Mouse (Mus musculus) intestine, postnatal 0 days (tissue): ENCODE results near the gene Cyb561d1. TPM values are rescaled to one million over a fixed set of nuclear protein-coding genes. Genes with fewer than 3 reads are reported as not detected.
A peak's percentile ranks its signal among the peaks of the same experiment; 100 is the strongest.

Experiments
- ATAC-seq: fragments of 200-750 bp; cut with Nextera tagmentation; 2 replicates; pipeline ENCODE4 v1.8.0; 2017; ENCODE audit warnings: mild to moderate bottlenecking, moderate TSS enrichment, moderate library complexity
- H3K27ac ChIP-seq: fragments of 300-500 bp; sonication (generic); 2 replicates; pipeline ENCODE4 v1.5.1; 2014; ENCODE audit warnings: mild to moderate bottlenecking, low read depth, low read length, moderate library complexity
- H3K27me3 ChIP-seq: fragments of 300-500 bp; sonication (generic); replicated peaks from 2 replicates; pipeline ENCODE4 v1.6.1; 2014; ENCODE audit warnings: low read length, mixed read lengths; ENCODE audit not compliant: control insufficient read depth, insufficient read depth
- H3K36me3 ChIP-seq: fragments of 300-500 bp; sonication (generic); 2 replicates; pipeline ENCODE4 v1.6.1; 2014; ENCODE audit warnings: mild to moderate bottlenecking, moderate library complexity; ENCODE audit not compliant: control insufficient read depth, insufficient read depth
- H3K4me1 ChIP-seq: fragments of 300-500 bp; sonication (generic); replicated peaks from 2 replicates; pipeline ENCODE4 v1.6.1; 2014; ENCODE audit warnings: antibody characterized with exemption, low read length, mixed read lengths; ENCODE audit not compliant: control insufficient read depth, insufficient read depth
- H3K4me2 ChIP-seq: fragments of 300-500 bp; sonication (generic); replicated peaks from 2 replicates; pipeline ENCODE4 v1.6.1; 2014; ENCODE audit warnings: low read depth, mild to moderate bottlenecking, moderate library complexity
- H3K4me3 ChIP-seq: fragments of 300-500 bp; sonication (generic); 2 replicates; pipeline ENCODE4 v1.5.1; 2014; ENCODE audit warnings: low read depth, low read length
- H3K9ac ChIP-seq: fragments of 300-500 bp; sonication (generic); 2 replicates; pipeline ENCODE4 v1.6.1; 2014; ENCODE audit warnings: mild to moderate bottlenecking, low read depth, low read length
- H3K9me3 ChIP-seq: fragments of 300-500 bp; sonication (generic); 2 replicates; pipeline ENCODE4 v1.6.1; 2016; ENCODE audit warnings: mixed run types; ENCODE audit not compliant: control insufficient read depth
- CTCF ChIP-seq: sonication (generic); IDR thresholded peaks from 2 replicates; pipeline ENCODE4 v1.5.1; 2016; ENCODE audit warnings: low read depth, mild to moderate bottlenecking, control low read depth, antibody characterized with exemption, moderate library complexity
- whole genome bisulfite sequencing: fragments of 180-500 bp; shearing (Covaris S2); extraction: QIAGEN DNeasy Blood & Tissue Kit; methylation state at CpG from one replicate; pipeline ENCODE4 v1.1.7; 2014; 5-methylcytosine and 5-hydroxymethylcytosine counted together
- polyA plus RNA-seq: library from polyadenylated mRNA; unstranded; fragments of >200 nt; fragmentation: Nextera tagmentation; extraction: Ambion mirVana; gene quantifications from 2 replicates; pipeline ENCODE4 v1.2.1, GENCODE M21; 2015

Cyb561d1 gene
- polyA plus RNA-seq, 1 experiment from 2014 or later = 6.3 TPM

DNA sequence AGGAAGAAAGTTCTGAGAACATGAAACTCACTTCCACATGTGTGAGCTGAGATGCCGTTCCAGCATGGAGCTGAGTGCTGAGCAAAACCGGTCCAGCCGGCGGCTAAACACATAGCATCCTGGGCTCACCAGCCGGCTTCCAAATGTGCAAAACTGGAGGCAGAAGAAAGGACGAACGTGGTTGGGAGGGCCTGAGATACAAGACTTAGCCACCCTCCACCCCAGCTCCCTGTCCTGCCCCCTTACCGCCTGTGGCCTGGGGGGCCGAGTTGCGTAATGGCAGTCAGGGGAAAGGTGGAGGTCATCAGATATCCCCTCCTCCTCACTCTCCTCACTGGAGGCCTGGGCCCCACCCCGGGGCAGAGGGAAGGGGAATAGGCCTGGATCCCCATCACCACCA lies 3.5 kb upstream of the Cyb561d1 start:
- Histone ChIP-seq H3K9me3 (no peaks in the 10 kb centered on the region), H3K36me3 (peaks cover 37% of the 10 kb centered on the region), H3K27me3 (no peaks in the 10 kb centered on the region), H3K4me2 (no peak overlapping the region), H3K9ac (no peak overlapping the region), H3K4me1 (peaks cover 2% of the 10 kb centered on the region; the same call in 1 of the 2 replicates), H3K27ac (no peak overlapping the region), H3K4me3 (no peak overlapping the region)
- ATAC-seq = no peak
- WGBS = 89% methylated on average over 11 of the region's 11 CpGs
- TF ChIP-seq CTCF = no peak

GRCm38 (mm10) chr3:108203621-108204325 lies 2.8 kb upstream of the Cyb561d1 start:
- H3K27ac ChIP-seq = no peak overlapping the region
- H3K4me1 ChIP-seq = no peaks in the 10 kb centered on the region
- no peak overlapping the region for H3K9ac ChIP-seq
- H3K9me3 ChIP-seq = no peaks in the 10 kb centered on the region
- no peak for ATAC-seq
- H3K36me3 ChIP-seq = peaks cover 37% of the 10 kb centered on the region
- no peak overlapping the region for H3K4me3 ChIP-seq
- peak; percentile 95 for TF ChIP-seq CTCF
- 82% methylated on average over 11 of the region's 11 CpGs for WGBS
- H3K27me3 ChIP-seq = no peaks in the 10 kb centered on the region
- H3K4me2 ChIP-seq = no peak overlapping the region

GRCm38 (mm10) chr3:108203212-108203611 lies 2.2 kb upstream of the Cyb561d1 start:
- Histone ChIP-seq H3K9ac (no peak overlapping the region), H3K36me3 (peaks cover 38% of the 10 kb centered on the region), H3K4me2 (no peak overlapping the region), H3K4me3 (no peak overlapping the region), H3K27me3 (no peaks in the 10 kb centered on the region), H3K4me1 (no peaks in the 10 kb centered on the region), H3K27ac (no peak overlapping the region), H3K9me3 (no peaks in the 10 kb centered on the region)
- no peak for TF ChIP-seq CTCF
- 96% methylated on average over 13 of the region's 13 CpGs for WGBS
- no peak for ATAC-seq

DNA sequence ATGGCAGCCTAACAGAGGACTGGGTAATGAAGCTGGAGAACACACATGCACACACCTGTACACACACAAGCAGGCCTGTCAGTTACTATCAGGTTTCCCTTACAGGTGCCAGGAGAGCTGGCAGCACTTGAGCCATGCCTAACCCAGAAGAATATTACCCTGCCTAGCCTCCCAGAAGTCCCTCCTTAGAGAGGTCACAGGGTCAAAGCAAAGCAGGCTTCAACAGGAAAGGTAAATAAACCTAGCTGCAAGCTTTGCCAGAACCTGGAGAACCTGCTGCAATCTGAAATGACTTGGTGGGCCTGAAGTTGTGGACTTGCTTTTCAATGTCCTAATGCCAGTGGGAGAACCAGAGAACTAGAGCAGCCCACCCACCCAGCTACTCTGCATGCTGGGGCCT lies 1.5 kb upstream of the Cyb561d1 start:
- H3K4me1 ChIP-seq = no peaks in the 10 kb centered on the region
- no peak for ATAC-seq
- H3K27ac ChIP-seq = no peak overlapping the region
- no peak overlapping the region for H3K4me3 ChIP-seq
- H3K27me3 ChIP-seq = no peaks in the 10 kb centered on the region
- H3K36me3 ChIP-seq = peaks cover 34% of the 10 kb centered on the region
- no peak overlapping the region for H3K4me2 ChIP-seq
- no peak overlapping the region for H3K9ac ChIP-seq
- no peak for TF ChIP-seq CTCF
- no peaks in the 10 kb centered on the region for H3K9me3 ChIP-seq

GRCm38 (mm10) chr3:108199231-108199630 lies 1.8 kb downstream of the Cyb561d1 start:
- TF ChIP-seq CTCF = no peak
- Histone ChIP-seq H3K4me3 (no peak overlapping the region), H3K4me1 (no peaks in the 10 kb centered on the region), H3K27ac (peak overlapping the region; percentile 94; the same call in 1 of the 2 replicates), H3K9ac (no peak overlapping the region), H3K36me3 (peaks cover 23% of the 10 kb centered on the region; the same call in 1 of the 2 replicates), H3K9me3 (no peaks in the 10 kb centered on the region), H3K4me2 (peak overlapping the region; percentile 69; the same call in 1 of the 2 replicates), H3K27me3 (no peaks in the 10 kb centered on the region)
- no peak for ATAC-seq
- WGBS = 91% methylated on average over 6 of the region's 6 CpGs

DNA sequence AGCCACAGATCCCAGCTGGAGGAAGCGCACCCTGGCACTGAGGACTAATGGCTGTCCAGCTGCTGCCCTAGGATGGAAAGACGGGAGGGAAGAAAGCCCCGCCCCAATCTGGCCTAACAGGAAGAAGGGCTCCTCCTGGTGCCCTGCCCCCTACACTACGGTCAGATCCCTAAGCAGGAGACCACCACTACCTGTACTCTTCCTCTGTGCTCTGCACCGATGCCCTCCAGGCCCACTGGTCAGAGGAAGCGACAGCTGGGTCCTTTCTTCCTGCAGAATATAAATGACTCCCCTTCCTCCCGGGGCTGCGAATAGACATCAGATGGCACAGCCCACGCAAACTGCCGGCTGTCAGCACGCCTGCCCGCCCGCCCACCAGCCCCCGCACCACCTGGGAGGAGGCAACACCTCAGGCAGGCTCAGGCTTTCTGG lies 3.9 kb downstream of the Cyb561d1 start:
- Histone ChIP-seq H3K9ac (no peak overlapping the region; the same call in 1 of the 2 replicates), H3K4me3 (no peak overlapping the region), H3K27ac (no peak overlapping the region), H3K4me1 (no peaks in the 10 kb centered on the region), H3K4me2 (no peak overlapping the region), H3K27me3 (no peaks in the 10 kb centered on the region), H3K36me3 (peaks cover 8% of the 10 kb centered on the region; the same call in 1 of the 2 replicates), H3K9me3 (no peaks in the 10 kb centered on the region)
- TF ChIP-seq CTCF = peak; percentile 55
- ATAC-seq = no peak
- WGBS = 38% methylated on average over 14 of the region's 14 CpGs
